Mouse (Mus musculus) megakaryocyte-erythroid progenitor cell, adult 5-6 weeks (primary cell): ENCODE results near the gene Dnaaf1. TPM values are rescaled to one million over a fixed set of nuclear protein-coding genes. Genes with fewer than 3 reads are reported as not detected.

Source experiments
- ATAC-seq: replicated peaks from 2 replicates; pipeline ENCODE4 v1.8.0; 2016; ENCODE audit warnings: mild to moderate bottlenecking, inconsistent platforms; ENCODE audit not compliant: severe bottlenecking, poor library complexity, low FRiP score, low TSS enrichment
- total RNA-seq, 2 experiments: library from RNA; stranded (forward) in 1 of 2; stranded (reverse) in 1 of 2; fragments of 200-1000, 215-1000 nt in 1 of 2; fragments of >200 nt in 1 of 2; fragmentation: Nextera tagmentation in 1 of 2; gene quantifications; 2 replicates each; pipeline ENCODE4 v1.2.3; 2014 to 2017

Gene Dnaaf1
- total RNA-seq, 2 experiments from 2014 or later = 0.24 to 0.38 TPM

GRCm38 (mm10) chr8:119568251-119568650, 6.8 kb upstream of the Dnaaf1 start:
- no peak for ATAC-seq

GRCm38 (mm10) chr8:119568951-119569350, 6.1 kb upstream of the Dnaaf1 start:
- no peak for ATAC-seq

- ATAC-seq = no peak
Measured at GRCm38 (mm10) chr8:119569881-119570280, 5.2 kb upstream of the Dnaaf1 start.

GRCm38 (mm10) chr8:119571135-119571534, 3.9 kb upstream of the Dnaaf1 start:
- ATAC-seq = peak; percentile 66

- ATAC-seq = peak; percentile 10; the same call in 1 of the 2 replicates
Measured at GRCm38 (mm10) chr8:119572411-119572810, 2.6 kb upstream of the Dnaaf1 start.

- ATAC-seq = no peak
Measured at GRCm38 (mm10) chr8:119575366-119575726, 311 bp downstream of the Dnaaf1 start.

GRCm38 (mm10) chr8:119579096-119579495, 4.1 kb downstream of the Dnaaf1 start:
- no peak for ATAC-seq

- peak; percentile 54; the same call in 1 of the 2 replicates for ATAC-seq
Measured at GRCm38 (mm10) chr8:119580441-119581161, 5.6 kb downstream of the Dnaaf1 start.

- peak; percentile 61 for ATAC-seq
Measured at GRCm38 (mm10) chr8:119585901-119586300, 10.9 kb downstream of the Dnaaf1 start.

GRCm38 (mm10) chr8:119588321-119588720, 13.3 kb downstream of the Dnaaf1 start:
- ATAC-seq = no peak

GRCm38 (mm10) chr8:119588844-119589243, 13.8 kb downstream of the Dnaaf1 start:
- ATAC-seq = no peak

- no peak for ATAC-seq
Measured at GRCm38 (mm10) chr8:119590348-119590747, 15.3 kb downstream of the Dnaaf1 start.

GRCm38 (mm10) chr8:119591456-119591855, 16.4 kb downstream of the Dnaaf1 start:
- ATAC-seq = no peak

- ATAC-seq = no peak
Measured at GRCm38 (mm10) chr8:119603771-119604170, 28.7 kb downstream of the Dnaaf1 start.

- ATAC-seq = peak; percentile 81
Measured at GRCm38 (mm10) chr8:119604398-119604803, 29.4 kb downstream of the Dnaaf1 start.

- ATAC-seq = peak; percentile 88
Measured at GRCm38 (mm10) chr8:119604996-119605395, 30.0 kb downstream of the Dnaaf1 start, which contains the start of gene Taf1c. Gene Taf1c, minus strand, starts transcription at chr8:119605222.

- no peak for ATAC-seq
Measured at GRCm38 (mm10) chr8:119606224-119606623, 31.2 kb downstream of the Dnaaf1 start.

GRCm38 (mm10) chr8:119612471-119612870, 37.4 kb downstream of the Dnaaf1 start, which contains the start of gene Adad2:
Gene Adad2, plus strand, starts transcription at chr8:119612747.
- ATAC-seq = no peak

- ATAC-seq = no peak
Measured at GRCm38 (mm10) chr8:119615096-119615495, 40.1 kb downstream of the Dnaaf1 start.

- ATAC-seq = no peak
Measured at GRCm38 (mm10) chr8:119616358-119616757, 41.3 kb downstream of the Dnaaf1 start.

- ATAC-seq = no peak
Measured at GRCm38 (mm10) chr8:119616811-119617210, 41.8 kb downstream of the Dnaaf1 start.
